Mouse (Mus musculus): Measurements from ENCODE around the gene Fbp2. TPM values are rescaled to one million over a fixed set of nuclear protein-coding genes. Genes with fewer than 3 reads are reported as not detected.

The Fbp2 gene
- polyA plus RNA-seq (2017; shearing (Covaris generic)), result under 1 TPM; 0.28 to 0.41 TPM

GRCm38 (mm10) chr13:62857941-62858915, at the start of gene Fbp2:
TSS of gene Fbp2 (minus strand) at chr13:62858422.

DNA sequence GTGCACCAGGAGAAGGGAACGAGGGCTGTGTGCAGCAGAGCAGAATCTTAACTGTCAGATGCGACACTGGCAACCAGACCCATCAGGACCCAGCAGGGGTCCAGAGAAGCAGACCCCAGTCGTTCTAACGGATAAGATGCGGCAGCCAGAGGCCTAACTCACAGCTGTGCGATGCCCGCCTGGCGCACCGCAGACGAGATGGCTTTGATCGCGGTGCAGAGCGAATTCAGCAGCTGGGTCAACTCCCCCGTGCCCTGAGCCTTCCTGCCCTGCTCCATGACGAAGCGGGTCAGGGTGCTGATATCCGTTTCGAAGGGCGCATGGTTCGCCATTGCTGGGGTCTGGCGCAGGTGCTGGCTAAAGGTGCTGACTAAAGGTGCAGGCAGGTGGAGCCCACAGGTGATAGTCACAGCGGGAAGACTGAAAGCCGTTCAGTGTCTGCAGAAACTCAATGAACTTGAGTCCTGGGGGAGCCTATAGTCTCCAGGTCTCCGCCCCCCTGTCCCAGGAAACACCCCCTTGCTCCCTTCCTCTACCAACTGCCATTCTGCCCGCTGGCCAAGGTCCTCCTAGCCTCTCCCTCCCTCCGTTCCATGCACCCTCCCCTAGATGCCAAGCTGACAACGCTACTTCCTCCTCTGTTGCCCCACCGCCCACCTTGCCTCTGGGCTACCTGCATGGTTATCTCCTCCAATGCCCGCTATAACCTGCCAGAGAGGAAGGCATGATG, 29.7 kb upstream of the Fbp2 start, which contains the start of gene Fbp1:
TSS of gene Fbp1 (minus strand) at position 571 of the 730 bp plus-strand sequence.

Other genes with a start within 250 kb of the Fbp2 start
- 1 to 10 TPM; 2.6 to 4.7 TPM for gene 6720489N17Rik, start 234.2 kb downstream of the Fbp2 start, polyA plus RNA-seq (2017; shearing (Covaris generic))
- gene Platr25, start 97.7 kb downstream of the Fbp2 start, polyA plus RNA-seq (2017; shearing (Covaris generic)), result 10 to 100 TPM; 11.9 to 15.8 TPM
- 1 to 10 TPM; 2.2 to 5.7 TPM for gene Gm5141, start 72.6 kb downstream of the Fbp2 start, polyA plus RNA-seq (2017; shearing (Covaris generic))
- under 1 TPM in 1 of 2 experiments, not detected in 1; 0.28 TPM for gene Fbp1, start 29.9 kb upstream of the Fbp2 start, polyA plus RNA-seq (2017; shearing (Covaris generic))
- 100 to 1,000 TPM; 147 to 221 TPM for gene 2010111I01Rik, start 106.5 kb upstream of the Fbp2 start, polyA plus RNA-seq (2017; shearing (Covaris generic))

Data from inflammation-experienced regulatory T-cells (primary cell).